Mouse (Mus musculus): ENCODE measurements around the gene Ltbp1.

Ltbp1 gene

DNA sequence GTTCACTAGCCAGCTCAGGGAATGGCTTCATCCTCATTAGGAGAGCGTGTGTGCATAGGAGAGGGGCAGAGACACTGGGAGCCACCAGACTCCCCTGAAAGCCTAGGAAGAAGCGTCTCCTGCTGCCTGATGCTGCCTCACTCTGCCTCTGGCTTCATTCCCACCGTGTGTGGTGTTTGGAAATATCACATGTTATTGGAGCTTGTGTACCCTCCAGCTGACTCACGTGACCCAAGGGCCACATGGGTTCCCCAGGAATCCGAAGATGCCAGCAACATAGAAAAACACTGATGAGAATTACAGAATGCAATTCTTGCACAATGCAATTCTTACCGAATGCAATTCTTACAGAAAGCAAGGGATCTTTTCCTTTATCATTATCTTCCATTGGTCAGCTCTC is 325.0 kb downstream of the Ltbp1 start:
- Histone ChIP-seq H3K36me3 (ENCODE audit: insufficient read depth, low read length) (no peaks in the 10 kb centered on the region), H3K27me3 (ENCODE audit: insufficient read depth, low read length) (no peaks in the 10 kb centered on the region), H3K9me3 (ENCODE audit: low read length) (0 out of 2 replicates have a peak, but pooled peaks cover 4% of the 10 kb centered on the region), H3K4me1 (replicated peaks; ENCODE audit: low read depth, low read length) (no peaks in the 10 kb centered on the region), H3K4me3 (replicated peaks; ENCODE audit: low read length) (no peak overlapping the region)
- TF ChIP-seq POU5F1 (IDR thresholded peaks at IDR 0.05; ENCODE audit: borderline replicate concordance, low read length) (no peak), NANOG (IDR thresholded peaks at IDR 0.05; ENCODE audit: borderline replicate concordance, low read length) (no peak), CTCF (conservative IDR thresholded peaks at IDR 0.05; ENCODE audit: low read length) (no peak)

DNA sequence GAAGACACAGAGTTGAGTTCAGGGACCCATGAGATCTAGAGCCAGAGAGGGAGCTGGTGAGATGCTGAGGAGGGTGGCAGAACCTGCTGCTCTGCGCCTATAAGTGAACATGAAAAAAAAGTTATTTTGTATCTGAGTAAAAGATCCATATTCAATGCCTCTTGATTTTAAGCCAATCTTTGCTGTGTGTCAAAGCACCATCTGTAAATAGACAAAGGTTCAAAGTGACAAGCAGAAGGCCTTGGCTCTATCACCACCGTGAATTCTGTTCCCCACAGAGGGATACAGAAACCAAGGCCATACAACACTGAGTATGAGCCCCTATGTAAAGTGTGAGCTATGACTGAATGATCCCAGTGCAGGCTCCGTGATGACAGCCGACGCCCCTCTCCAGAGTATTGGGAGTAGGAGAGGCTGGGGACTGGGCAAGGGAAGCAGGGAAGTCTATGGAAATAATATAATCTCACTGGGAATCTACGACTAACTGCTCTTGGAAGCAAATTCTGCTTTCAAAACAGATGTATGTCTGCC is 326.1 kb downstream of the Ltbp1 start:
- TF ChIP-seq NANOG (IDR thresholded peaks at IDR 0.05; ENCODE audit: borderline replicate concordance, low read length) (no peak), POU5F1 (IDR thresholded peaks at IDR 0.05; ENCODE audit: borderline replicate concordance, low read length) (no peak), CTCF (conservative IDR thresholded peaks at IDR 0.05; ENCODE audit: low read length) (no peak)
- Histone ChIP-seq H3K4me3 (replicated peaks; ENCODE audit: low read length) (no peak overlapping the region), H3K27me3 (ENCODE audit: insufficient read depth, low read length) (no peaks in the 10 kb centered on the region), H3K9me3 (ENCODE audit: low read length) (0 out of 2 replicates have a peak, but pooled peaks cover 4% of the 10 kb centered on the region), H3K36me3 (ENCODE audit: insufficient read depth, low read length) (no peaks in the 10 kb centered on the region), H3K4me1 (replicated peaks; ENCODE audit: low read depth, low read length) (no peaks in the 10 kb centered on the region)

DNA sequence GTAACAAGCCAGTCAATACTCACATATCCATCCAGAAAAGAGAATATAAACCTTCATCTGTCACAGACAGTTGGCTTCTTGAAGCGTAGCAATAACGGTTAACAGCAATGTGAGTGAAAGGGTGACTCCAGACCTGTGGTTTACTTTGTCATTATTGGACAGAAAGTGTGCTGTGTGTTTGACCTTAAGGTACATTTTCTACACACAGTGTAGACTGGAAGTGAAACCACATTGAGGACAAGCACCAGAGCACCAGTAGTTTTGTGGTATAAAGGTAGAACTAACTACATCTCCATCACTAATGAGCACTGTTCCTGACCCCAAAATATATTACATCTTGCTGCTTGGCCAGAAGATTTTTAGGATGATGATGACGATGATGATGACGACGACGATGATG is 326.9 kb downstream of the Ltbp1 start:
- 0 out of 2 replicates have a peak, but pooled peaks cover 4% of the 10 kb centered on the region for H3K9me3 ChIP-seq (ENCODE audit: low read length)
- no peaks in the 10 kb centered on the region for H3K36me3 ChIP-seq (ENCODE audit: insufficient read depth, low read length)
- TF ChIP-seq CTCF (conservative IDR thresholded peaks at IDR 0.05; ENCODE audit: low read length) (no peak), NANOG (IDR thresholded peaks at IDR 0.05; ENCODE audit: borderline replicate concordance, low read length) (no peak), POU5F1 (IDR thresholded peaks at IDR 0.05; ENCODE audit: borderline replicate concordance, low read length) (no peak)
- no peaks in the 10 kb centered on the region for H3K4me1 ChIP-seq (replicated peaks; ENCODE audit: low read depth, low read length)
- H3K27me3 ChIP-seq (ENCODE audit: insufficient read depth, low read length), result no peaks in the 10 kb centered on the region
- H3K4me3 ChIP-seq (replicated peaks; ENCODE audit: low read length), result no peak overlapping the region

DNA sequence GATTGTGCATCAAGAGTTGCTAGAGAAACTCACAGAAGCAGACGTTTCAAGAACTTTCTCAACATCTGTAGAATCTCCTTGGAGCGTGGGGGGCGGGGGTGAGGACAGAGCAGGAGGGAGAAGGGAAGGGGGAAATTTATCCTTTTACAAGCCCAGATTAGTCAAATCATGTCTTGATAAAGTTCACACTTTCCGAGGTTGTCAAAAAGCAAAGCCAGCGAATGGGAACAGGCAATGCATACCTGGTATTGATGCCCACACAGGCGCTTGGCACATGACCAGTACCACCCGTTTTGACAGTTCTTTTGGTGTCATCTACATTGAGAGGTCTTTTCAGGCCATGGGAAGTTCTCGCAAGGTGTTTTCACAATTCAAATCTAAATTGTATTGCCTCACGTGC is 327.6 kb downstream of the Ltbp1 start:
- no peak overlapping the region for H3K4me3 ChIP-seq (replicated peaks; ENCODE audit: low read length)
- H3K9me3 ChIP-seq (ENCODE audit: low read length), result 0 out of 2 replicates have a peak, but pooled peaks cover 4% of the 10 kb centered on the region
- no peaks in the 10 kb centered on the region for H3K27me3 ChIP-seq (ENCODE audit: insufficient read depth, low read length)
- no peaks in the 10 kb centered on the region for H3K36me3 ChIP-seq (ENCODE audit: insufficient read depth, low read length)
- TF ChIP-seq CTCF (conservative IDR thresholded peaks at IDR 0.05; ENCODE audit: low read length), result no peak
- TF ChIP-seq NANOG (IDR thresholded peaks at IDR 0.05; ENCODE audit: borderline replicate concordance, low read length), result no peak
- TF ChIP-seq POU5F1 (IDR thresholded peaks at IDR 0.05; ENCODE audit: borderline replicate concordance, low read length), result no peak
- H3K4me1 ChIP-seq (replicated peaks; ENCODE audit: low read depth, low read length), result no peaks in the 10 kb centered on the region

DNA sequence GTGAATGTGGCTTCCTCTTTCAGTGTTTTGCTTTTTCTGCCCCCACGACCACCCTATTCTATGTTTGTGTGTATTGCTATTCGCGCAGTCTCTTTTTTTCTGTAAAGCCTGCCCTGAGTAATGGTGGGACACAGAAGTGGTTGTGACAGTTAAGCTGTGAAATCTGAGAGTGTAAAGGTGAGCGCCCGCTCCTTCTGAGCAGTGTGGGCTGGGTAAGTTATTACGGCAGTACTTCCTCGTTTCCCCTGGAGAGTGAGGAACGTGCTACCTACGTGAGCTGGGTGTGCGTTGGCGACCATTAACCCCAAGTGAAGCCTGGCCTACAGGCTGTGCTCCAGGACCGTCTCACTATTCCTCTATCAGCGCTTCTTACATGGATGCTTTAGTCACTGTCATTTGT is 328.4 kb downstream of the Ltbp1 start:
- H3K4me3 ChIP-seq (replicated peaks; ENCODE audit: low read length), result no peak overlapping the region
- H3K36me3 ChIP-seq (ENCODE audit: insufficient read depth, low read length), result no peaks in the 10 kb centered on the region
- no peaks in the 10 kb centered on the region for H3K27me3 ChIP-seq (ENCODE audit: insufficient read depth, low read length)
- no peaks in the 10 kb centered on the region for H3K4me1 ChIP-seq (replicated peaks; ENCODE audit: low read depth, low read length)
- no peak for TF ChIP-seq NANOG (IDR thresholded peaks at IDR 0.05; ENCODE audit: borderline replicate concordance, low read length)
- TF ChIP-seq POU5F1 (IDR thresholded peaks at IDR 0.05; ENCODE audit: borderline replicate concordance, low read length), result no peak
- TF ChIP-seq CTCF (conservative IDR thresholded peaks at IDR 0.05; ENCODE audit: low read length), result no peak
- 0 out of 2 replicates have a peak, but pooled peaks cover 4% of the 10 kb centered on the region for H3K9me3 ChIP-seq (ENCODE audit: low read length)

DNA sequence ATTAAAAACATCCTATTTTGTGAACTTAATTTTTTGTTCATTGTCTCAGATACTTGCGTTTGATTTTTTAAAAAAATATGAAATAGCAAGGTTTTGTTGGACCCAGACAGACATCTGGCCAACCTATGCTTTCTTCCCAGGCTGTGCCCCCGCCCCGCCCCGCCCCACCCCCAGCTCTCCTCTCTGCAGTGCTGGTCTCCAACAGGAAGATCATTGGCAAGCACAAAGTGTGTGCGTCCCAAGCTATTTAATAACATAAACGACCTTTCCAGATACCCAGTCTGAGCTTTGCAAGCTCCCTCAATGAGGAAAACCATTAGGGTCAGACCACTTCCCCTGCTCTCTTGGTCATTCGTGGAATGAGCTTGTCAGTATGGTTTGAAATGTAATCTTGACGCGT is 330.3 kb downstream of the Ltbp1 start:
- Histone ChIP-seq H3K4me3 (replicated peaks; ENCODE audit: low read length) (no peak overlapping the region), H3K4me1 (replicated peaks; ENCODE audit: low read depth, low read length) (no peaks in the 10 kb centered on the region), H3K9me3 (ENCODE audit: low read length) (no peaks in the 10 kb centered on the region), H3K27me3 (ENCODE audit: insufficient read depth, low read length) (no peaks in the 10 kb centered on the region), H3K36me3 (ENCODE audit: insufficient read depth, low read length) (no peaks in the 10 kb centered on the region)
- TF ChIP-seq POU5F1 (IDR thresholded peaks at IDR 0.05; ENCODE audit: borderline replicate concordance, low read length) (no peak), CTCF (conservative IDR thresholded peaks at IDR 0.05; ENCODE audit: low read length) (no peak), NANOG (IDR thresholded peaks at IDR 0.05; ENCODE audit: borderline replicate concordance, low read length) (no peak)

DNA sequence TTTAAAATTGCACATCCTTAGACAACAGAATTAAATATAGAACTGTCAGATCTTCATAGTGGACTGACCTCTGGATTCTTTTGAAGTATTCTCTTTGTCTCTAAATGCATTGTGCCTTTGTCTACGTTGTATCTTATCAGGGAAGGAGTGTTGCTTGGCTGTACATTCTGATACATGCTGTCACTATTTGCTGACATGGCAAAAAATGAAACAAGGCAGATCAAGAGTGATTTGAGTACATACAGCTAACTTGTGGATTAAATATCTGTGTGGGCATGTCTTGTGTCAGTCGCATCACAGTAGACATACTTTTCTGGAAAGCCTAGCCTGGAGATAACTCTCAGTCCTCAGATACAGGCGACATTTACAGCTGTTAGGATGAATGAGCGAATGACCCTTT is 335.9 kb downstream of the Ltbp1 start:
- Histone ChIP-seq H3K9me3 (ENCODE audit: low read length) (no peaks in the 10 kb centered on the region), H3K4me1 (replicated peaks; ENCODE audit: low read depth, low read length) (no peaks in the 10 kb centered on the region), H3K4me3 (replicated peaks; ENCODE audit: low read length) (no peak overlapping the region), H3K27me3 (ENCODE audit: insufficient read depth, low read length) (no peaks in the 10 kb centered on the region), H3K36me3 (ENCODE audit: insufficient read depth, low read length) (no peaks in the 10 kb centered on the region)
- TF ChIP-seq POU5F1 (IDR thresholded peaks at IDR 0.05; ENCODE audit: borderline replicate concordance, low read length) (no peak), NANOG (IDR thresholded peaks at IDR 0.05; ENCODE audit: borderline replicate concordance, low read length) (no peak)

DNA sequence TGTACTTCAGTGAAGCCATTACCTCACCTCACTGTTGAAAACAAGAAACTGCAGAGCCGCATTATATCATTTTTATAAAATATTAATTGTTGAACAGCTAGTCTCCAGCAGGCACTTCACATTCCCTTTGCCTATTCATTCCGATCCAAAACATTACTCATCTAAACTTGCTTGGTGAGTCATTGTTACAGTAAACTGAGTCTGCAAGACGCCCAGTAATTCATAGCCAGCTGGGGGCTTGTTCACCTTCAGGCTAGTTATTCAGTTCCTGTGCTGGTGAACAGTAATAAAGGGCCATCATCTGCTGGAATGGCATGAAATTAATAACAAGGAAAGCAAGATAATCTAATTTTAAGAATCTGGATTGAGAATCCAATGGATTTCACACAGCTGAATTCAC is 339.7 kb downstream of the Ltbp1 start:
- no peak for TF ChIP-seq CTCF (conservative IDR thresholded peaks at IDR 0.05; ENCODE audit: low read length)
- no peak for TF ChIP-seq POU5F1 (IDR thresholded peaks at IDR 0.05; ENCODE audit: borderline replicate concordance, low read length)
- no peak for TF ChIP-seq NANOG (IDR thresholded peaks at IDR 0.05; ENCODE audit: borderline replicate concordance, low read length)
- Histone ChIP-seq H3K4me3 (replicated peaks; ENCODE audit: low read length) (no peak overlapping the region), H3K27me3 (ENCODE audit: insufficient read depth, low read length) (no peaks in the 10 kb centered on the region), H3K9me3 (ENCODE audit: low read length) (no peaks in the 10 kb centered on the region; the same call in 1 of the 2 replicates), H3K36me3 (ENCODE audit: insufficient read depth, low read length) (no peaks in the 10 kb centered on the region), H3K4me1 (replicated peaks; ENCODE audit: low read depth, low read length) (no peaks in the 10 kb centered on the region)

DNA sequence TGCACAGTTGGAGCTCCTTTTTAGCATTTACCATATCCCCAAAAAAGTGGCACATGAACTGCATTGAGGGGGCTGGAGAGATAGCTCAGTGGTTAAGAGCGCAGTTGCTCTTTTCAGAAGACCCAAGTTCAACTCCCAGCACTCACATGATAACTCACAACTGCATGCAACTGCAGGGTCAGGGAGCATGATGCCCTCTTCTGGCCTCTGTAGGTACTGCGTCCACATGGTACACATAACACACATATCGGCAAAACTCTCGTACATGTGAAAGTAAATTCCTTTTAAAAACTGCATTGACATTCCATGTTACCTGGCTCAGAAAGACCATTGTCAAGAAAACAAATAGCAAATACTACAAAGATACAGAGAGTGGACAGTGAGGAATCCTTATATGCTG is 342.0 kb downstream of the Ltbp1 start:
- no peaks in the 10 kb centered on the region for H3K36me3 ChIP-seq (ENCODE audit: insufficient read depth, low read length)
- H3K9me3 ChIP-seq (ENCODE audit: low read length), result no peaks in the 10 kb centered on the region; the same call in 1 of the 2 replicates
- H3K4me1 ChIP-seq (replicated peaks; ENCODE audit: low read depth, low read length), result no peaks in the 10 kb centered on the region
- no peak overlapping the region for H3K4me3 ChIP-seq (replicated peaks; ENCODE audit: low read length)
- TF ChIP-seq POU5F1 (IDR thresholded peaks at IDR 0.05; ENCODE audit: borderline replicate concordance, low read length), result no peak
- peak; percentile 73 for TF ChIP-seq CTCF (conservative IDR thresholded peaks at IDR 0.05; ENCODE audit: low read length)
- TF ChIP-seq NANOG (IDR thresholded peaks at IDR 0.05; ENCODE audit: borderline replicate concordance, low read length), result no peak
- no peaks in the 10 kb centered on the region for H3K27me3 ChIP-seq (ENCODE audit: insufficient read depth, low read length)

All from E14TG2a.4 (cell line).